Mouse (Mus musculus) embryonic facial prominence, embryonic 14.5 days (tissue): ENCODE data around the gene Ctdsp1. TPM values are rescaled to one million over a fixed set of nuclear protein-coding genes. Genes with fewer than 3 reads are reported as not detected.

Experiments used
- ATAC-seq: fragments of 200-750 bp; cut with Nextera tagmentation; 2 replicates; pipeline ENCODE4 v1.8.0; 2017; ENCODE audit warnings: low read depth, moderate number of reproducible peaks, moderate TSS enrichment
- DNase-seq: peaks from one replicate; pipeline ENCODE4 v3.0.0-alpha.2; 2015; ENCODE audit warnings: low spot score
- H3K27ac ChIP-seq: fragments of 300-500 bp; sonication (generic); replicated peaks from 2 replicates; pipeline ENCODE4 v1.5.1; 2014; ENCODE audit warnings: low read depth, mild to moderate bottlenecking, low read length, moderate library complexity
- H3K27me3 ChIP-seq: fragments of 300-500 bp; sonication (generic); replicated peaks from 2 replicates; pipeline ENCODE4 v1.6.1; 2014; ENCODE audit warnings: low read length; ENCODE audit not compliant: control insufficient read depth, insufficient read depth
- H3K36me3 ChIP-seq: fragments of 300-500 bp; sonication (generic); 2 replicates; pipeline ENCODE4 v1.6.1; 2014; ENCODE audit warnings: low read length, mixed read lengths; ENCODE audit not compliant: control insufficient read depth, insufficient read depth
- H3K4me1 ChIP-seq: fragments of 300-500 bp; sonication (generic); 2 replicates; pipeline ENCODE4 v1.6.1; 2014; ENCODE audit warnings: antibody characterized with exemption, low read length; ENCODE audit not compliant: control insufficient read depth, insufficient read depth
- H3K4me2 ChIP-seq: fragments of 300-500 bp; sonication (generic); 2 replicates; pipeline ENCODE4 v1.6.1; 2014; ENCODE audit warnings: low read depth, mild to moderate bottlenecking, low read length, moderate library complexity, mixed read lengths
- H3K4me3 ChIP-seq: fragments of 300-500 bp; sonication (generic); 2 replicates; pipeline ENCODE4 v1.5.1; 2014; ENCODE audit warnings: low read depth, mild to moderate bottlenecking, low read length
- H3K9ac ChIP-seq: fragments of 300-500 bp; sonication (generic); 2 replicates; pipeline ENCODE4 v1.6.1; 2014; ENCODE audit warnings: low read depth, mild to moderate bottlenecking, low read length, moderate library complexity, mixed read lengths
- H3K9me3 ChIP-seq: fragments of 300-500 bp; sonication (generic); 2 replicates; pipeline ENCODE4 v1.6.1; 2016; ENCODE audit warnings: low read length; ENCODE audit not compliant: control insufficient read depth
- WGBS: fragments of 180-500 bp; shearing (Covaris S2); extraction: QIAGEN DNeasy Blood & Tissue Kit; methylation state at CpG from one replicate; pipeline ENCODE4 v1.1.7; 2014; 5-methylcytosine and 5-hydroxymethylcytosine counted together
- polyA plus RNA-seq: library from polyadenylated mRNA; unstranded; fragments of >200 nt; fragmentation: Nextera tagmentation; extraction: Ambion mirVana; gene quantifications from 2 replicates; pipeline ENCODE4 v1.2.1, GENCODE M21; 2014

Ctdsp1 gene
- polyA plus RNA-seq, 1 experiment from 2014 or later = 83.7 TPM

DNA sequence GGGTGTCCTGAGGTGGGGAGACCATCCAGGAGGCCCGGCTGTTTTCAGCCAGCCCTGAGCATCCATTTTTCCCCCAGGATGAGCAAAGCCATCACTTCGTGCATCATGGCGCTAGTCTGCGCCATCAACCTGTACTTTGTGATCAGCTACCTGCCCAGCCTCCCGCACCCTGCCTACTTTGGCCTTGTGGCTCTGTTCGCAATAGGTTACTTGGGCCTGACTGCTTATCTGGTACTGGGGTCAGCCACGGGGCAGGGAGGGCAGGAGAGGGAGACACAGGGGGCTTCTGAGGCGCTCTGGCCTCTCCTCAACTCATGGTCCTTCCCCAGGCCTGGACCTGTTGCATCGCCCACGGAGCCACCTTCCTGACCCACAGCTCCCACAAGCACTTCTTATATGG, 6.2 kb upstream of the Ctdsp1 start:
- Histone ChIP-seq H3K9me3 (no peaks in the 10 kb centered on the region), H3K9ac (no peak overlapping the region), H3K27ac (no peak overlapping the region), H3K4me3 (no peak overlapping the region), H3K4me1 (peaks cover 15% of the 10 kb centered on the region), H3K36me3 (no peaks in the 10 kb centered on the region), H3K27me3 (no peaks in the 10 kb centered on the region), H3K4me2 (no peak overlapping the region)
- WGBS = 95% methylated on average over 10 of the region's 10 CpGs
- no peak for DNase-seq
- ATAC-seq = no peak

DNA sequence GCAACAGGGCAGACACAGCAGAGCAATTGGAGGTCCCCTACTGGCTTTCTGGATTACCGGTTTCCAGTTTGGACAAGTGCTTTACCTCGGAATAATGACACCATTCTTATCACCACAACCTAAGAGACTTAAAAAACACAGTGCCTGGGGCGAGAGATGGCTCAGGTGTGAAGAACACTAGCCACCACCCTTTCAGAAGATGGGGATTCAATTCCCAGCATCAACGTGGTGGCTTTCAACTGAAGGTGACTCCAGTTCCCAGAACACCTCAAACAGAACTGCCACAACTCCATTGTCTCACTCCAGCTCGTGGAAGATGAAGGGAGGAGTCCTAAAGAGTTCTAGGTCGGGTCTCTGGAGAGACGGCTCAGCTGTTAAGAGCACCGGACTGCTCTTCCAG, 5.8 kb upstream of the Ctdsp1 start:
- no peak for ATAC-seq
- Histone ChIP-seq H3K9me3 (no peaks in the 10 kb centered on the region), H3K4me1 (peaks cover 15% of the 10 kb centered on the region), H3K9ac (no peak overlapping the region), H3K4me3 (no peak overlapping the region), H3K27ac (no peak overlapping the region), H3K36me3 (no peaks in the 10 kb centered on the region), H3K4me2 (no peak overlapping the region), H3K27me3 (no peaks in the 10 kb centered on the region)
- 82% methylated on average over 8 of the region's 8 CpGs for WGBS
- DNase-seq = no peak

DNA sequence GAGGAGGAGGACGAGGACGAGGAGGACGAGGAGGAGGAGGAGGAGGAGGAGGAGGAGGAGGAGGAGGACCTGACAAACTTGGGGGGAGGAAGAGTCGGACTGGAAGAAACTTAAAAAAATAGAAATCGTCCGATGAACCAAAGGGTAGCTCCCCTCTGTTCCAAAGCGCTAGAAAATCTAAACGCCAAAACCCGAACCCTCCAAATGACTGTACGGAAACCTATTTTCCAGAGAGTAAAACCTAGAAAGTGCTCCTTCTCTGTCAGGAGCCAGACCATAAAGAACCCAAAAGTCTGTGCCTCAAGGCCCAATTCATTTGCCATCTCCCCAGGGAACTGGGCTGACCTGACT, 5.0 kb upstream of the Ctdsp1 start:
- peak overlapping the region; percentile 93 for H3K27ac ChIP-seq
- 56% methylated on average over 7 of the region's 10 CpGs for WGBS
- H3K27me3 ChIP-seq = no peaks in the 10 kb centered on the region
- peak overlapping the region; percentile 61 for H3K4me2 ChIP-seq
- DNase-seq = no peak
- peak overlapping the region; percentile 72 for H3K9ac ChIP-seq
- H3K9me3 ChIP-seq = no peaks in the 10 kb centered on the region
- no peak for ATAC-seq
- H3K4me1 ChIP-seq = peaks cover 15% of the 10 kb centered on the region
- peak overlapping the region; percentile 47 for H3K4me3 ChIP-seq
- H3K36me3 ChIP-seq = no peaks in the 10 kb centered on the region

DNA sequence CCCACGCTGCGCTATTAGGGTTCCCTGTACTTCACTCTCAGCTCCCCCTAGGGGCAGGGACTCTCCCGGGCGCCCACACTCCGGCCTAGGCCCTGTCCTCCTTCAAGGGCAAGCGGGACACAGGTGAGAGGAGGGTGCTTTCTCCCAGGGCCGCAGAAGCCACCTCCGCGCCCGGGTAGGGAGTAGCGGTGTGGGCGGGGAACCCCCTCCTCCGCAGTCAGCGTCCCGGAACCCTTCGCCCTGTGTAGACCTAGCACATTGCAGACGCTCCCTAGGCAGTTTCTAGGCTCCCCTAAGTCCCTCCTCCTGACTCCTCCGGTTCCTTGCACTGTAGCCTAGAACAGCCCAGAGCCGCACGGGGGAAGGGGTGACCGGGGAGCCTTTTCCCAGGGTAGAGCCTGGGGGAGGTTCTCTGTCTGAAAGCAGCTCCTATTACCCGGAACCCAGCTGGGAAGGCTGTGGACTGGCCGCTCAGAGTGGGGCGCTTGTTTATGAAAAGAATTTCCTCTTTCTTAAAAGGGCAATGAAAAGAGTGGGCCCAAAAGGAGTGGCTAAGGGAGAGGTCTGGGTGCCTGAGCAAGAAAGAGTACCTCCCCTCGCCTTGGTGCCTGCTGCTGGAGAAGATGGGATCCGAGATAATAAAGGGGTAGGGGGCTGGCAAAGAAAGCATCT, 4.5 kb upstream of the Ctdsp1 start:
- ATAC-seq (peak; percentile 93), DNase-seq (peak; percentile 98)
- no peaks in the 10 kb centered on the region for H3K36me3 ChIP-seq
- peak overlapping the region; percentile 93 for H3K27ac ChIP-seq
- H3K9ac ChIP-seq = peak overlapping the region; percentile 72
- H3K4me1 ChIP-seq = peaks cover 15% of the 10 kb centered on the region
- peak overlapping the region; percentile 47 for H3K4me3 ChIP-seq
- H3K9me3 ChIP-seq = no peaks in the 10 kb centered on the region
- no peaks in the 10 kb centered on the region for H3K27me3 ChIP-seq
- peak overlapping the region; percentile 61 for H3K4me2 ChIP-seq
- WGBS = under 1% methylated on average over 19 of the region's 26 CpGs

DNA sequence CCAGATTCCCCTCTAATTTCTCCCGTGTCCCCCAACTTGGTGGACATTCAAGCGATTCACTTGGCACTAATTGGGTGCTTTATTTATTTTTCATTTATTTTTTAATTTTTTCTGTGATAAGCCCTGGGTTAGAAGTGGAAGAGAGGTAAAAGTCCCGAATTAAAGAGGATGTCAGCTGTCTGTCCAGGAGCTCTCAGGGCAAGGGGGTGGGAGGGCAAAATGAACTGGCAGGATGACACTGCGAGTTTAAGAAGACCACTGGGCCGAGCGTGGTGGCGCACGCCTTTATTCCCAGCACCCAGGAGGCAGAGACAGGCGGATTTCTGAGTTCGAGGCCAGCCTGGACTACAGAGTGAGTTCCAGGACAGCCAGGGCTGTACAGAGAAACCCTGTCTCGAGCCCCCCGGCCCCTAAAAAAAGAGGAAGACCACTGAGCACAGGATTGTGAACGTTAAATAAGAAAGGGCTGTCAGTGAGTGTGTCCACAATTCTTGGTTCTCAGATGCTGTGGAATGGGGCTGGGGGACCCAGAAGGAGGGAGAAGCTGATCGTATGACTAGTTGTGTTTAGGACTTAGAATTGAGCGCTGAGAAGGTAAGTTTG, 3.8 kb upstream of the Ctdsp1 start:
- ATAC-seq (no peak), DNase-seq (no peak)

DNA sequence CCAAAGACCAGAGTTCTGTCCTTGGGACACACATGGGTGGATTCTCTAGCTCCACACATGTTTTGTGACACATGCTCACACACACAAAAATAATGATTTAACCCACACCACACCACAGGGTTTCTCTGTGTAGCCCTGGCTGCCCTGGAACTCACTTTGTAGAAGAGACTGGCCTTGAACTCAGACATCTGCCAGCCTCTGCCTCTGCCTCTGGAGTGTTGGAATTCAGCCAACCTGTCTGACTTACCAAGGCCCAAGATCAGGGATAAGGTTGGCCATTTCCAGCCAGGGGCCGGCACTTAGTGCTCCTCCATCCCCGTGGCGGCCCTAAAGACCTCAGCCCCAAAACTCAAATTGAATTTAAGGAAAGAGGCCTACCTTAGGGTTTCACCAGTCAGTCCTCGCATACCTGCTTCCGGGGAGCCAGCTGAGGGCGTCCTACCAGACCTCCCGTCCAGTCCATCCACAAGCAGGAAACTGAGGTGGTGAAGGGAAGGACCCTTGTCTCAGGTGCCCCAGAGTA, 2.9 kb upstream of the Ctdsp1 start:
- Histone ChIP-seq H3K27me3 (no peaks in the 10 kb centered on the region), H3K4me1 (peaks cover 22% of the 10 kb centered on the region), H3K4me3 (no peak overlapping the region), H3K9ac (no peak overlapping the region), H3K36me3 (peaks cover 2% of the 10 kb centered on the region; the same call in 1 of the 2 replicates), H3K9me3 (no peaks in the 10 kb centered on the region), H3K4me2 (no peak overlapping the region), H3K27ac (no peak overlapping the region)
- 71% methylated on average over 7 of the region's 7 CpGs for WGBS
- ATAC-seq = no peak
- DNase-seq = no peak

More for the DNA sequence above, 3.8 kb upstream of the Ctdsp1 start:
- Histone ChIP-seq H3K4me1 (peaks cover 15% of the 10 kb centered on the region), H3K9me3 (no peaks in the 10 kb centered on the region), H3K4me3 (peak overlapping the region; percentile 47), H3K27ac (peak overlapping the region; percentile 93), H3K36me3 (no peaks in the 10 kb centered on the region), H3K27me3 (no peaks in the 10 kb centered on the region), H3K4me2 (peak overlapping the region; percentile 61), H3K9ac (peak overlapping the region; percentile 72; the same call in 1 of the 2 replicates)
- WGBS = 47% methylated on average over 15 of the region's 15 CpGs

DNA sequence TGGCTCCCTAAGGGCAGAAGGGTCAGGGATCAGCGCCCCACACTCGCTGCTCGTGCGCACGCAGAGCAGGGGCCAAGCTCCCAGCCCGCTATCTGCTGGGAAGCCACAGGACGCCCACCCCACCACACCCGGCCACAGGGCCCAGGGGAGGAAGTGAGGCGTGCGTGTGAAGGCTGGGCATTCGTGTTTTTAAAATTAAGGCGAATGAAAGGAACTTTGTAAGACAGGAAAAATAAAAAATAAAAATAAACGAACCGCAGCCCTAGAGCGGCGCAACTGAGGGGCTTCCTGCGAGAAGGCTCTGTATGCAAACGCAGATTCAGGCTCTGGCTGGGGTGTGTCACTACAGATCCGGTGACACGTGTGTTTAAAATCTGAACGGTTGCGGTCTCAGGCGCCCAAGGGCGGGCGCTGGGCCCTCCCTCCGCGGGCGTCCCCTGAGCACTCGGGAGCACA, 1.4 kb upstream of the Ctdsp1 start:
- peaks cover 27% of the 10 kb centered on the region for H3K4me1 ChIP-seq
- DNase-seq (peak; percentile 89), ATAC-seq (0 out of 2 replicates have a peak, but pooled peaks have one; percentile 1)
- H3K27ac ChIP-seq = peak overlapping the region; percentile 99
- 4% methylated on average over 26 of the region's 29 CpGs for WGBS
- H3K9ac ChIP-seq = peak overlapping the region; percentile 56
- H3K27me3 ChIP-seq = no peaks in the 10 kb centered on the region
- peak overlapping the region; percentile 96 for H3K4me2 ChIP-seq
- H3K9me3 ChIP-seq = no peaks in the 10 kb centered on the region
- H3K36me3 ChIP-seq = peaks cover 16% of the 10 kb centered on the region
- peak overlapping the region; percentile 91 for H3K4me3 ChIP-seq

DNA sequence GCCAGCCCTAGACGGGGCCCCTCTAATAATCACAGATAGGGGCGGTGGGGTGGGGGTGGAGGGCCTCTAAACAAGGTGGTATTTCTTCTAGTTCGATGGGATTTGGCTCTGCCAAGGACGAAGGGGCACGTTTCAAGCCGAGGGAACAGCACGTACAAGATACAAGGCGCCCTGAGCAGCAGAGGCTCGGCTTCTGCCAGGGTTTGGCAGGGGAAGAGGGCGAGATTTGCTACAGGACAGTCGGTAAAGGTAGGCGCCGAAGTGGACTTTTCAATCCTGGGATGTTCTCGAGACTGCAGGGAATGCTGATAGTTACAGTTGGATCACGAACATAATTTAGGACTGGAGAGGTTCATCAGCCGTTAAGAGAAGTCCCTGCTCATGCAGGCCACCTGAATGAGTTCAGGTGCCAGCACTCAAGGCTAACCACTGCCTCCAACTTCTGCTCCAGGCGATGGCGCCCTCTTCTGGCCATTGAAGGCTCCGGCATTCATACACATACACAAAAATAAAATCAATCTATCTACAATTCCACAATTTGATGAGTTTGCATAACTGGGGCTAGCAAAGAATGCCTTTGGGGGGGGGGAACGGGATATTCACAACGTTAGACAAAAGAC, 912 bp upstream of the Ctdsp1 start:
- peak overlapping the region; percentile 99 for H3K27ac ChIP-seq
- DNase-seq = peak; percentile 74
- WGBS = 5% methylated on average over 21 of the region's 21 CpGs
- H3K27me3 ChIP-seq = no peaks in the 10 kb centered on the region
- peaks cover 27% of the 10 kb centered on the region for H3K4me1 ChIP-seq
- ATAC-seq = no peak
- peak overlapping the region; percentile 56 for H3K9ac ChIP-seq
- H3K9me3 ChIP-seq = no peaks in the 10 kb centered on the region
- H3K4me2 ChIP-seq = peak overlapping the region; percentile 96
- H3K4me3 ChIP-seq = peak overlapping the region; percentile 91
- peaks cover 21% of the 10 kb centered on the region for H3K36me3 ChIP-seq
